Mouse (Mus musculus) thymus, postnatal 25 days (tissue): ENCODE measurements around the gene Olfr446.

ENCODE experiments used
- DNase-seq: peaks from one replicate; pipeline ENCODE4 v3.0.0; 2022

Olfr446 gene

DNA sequence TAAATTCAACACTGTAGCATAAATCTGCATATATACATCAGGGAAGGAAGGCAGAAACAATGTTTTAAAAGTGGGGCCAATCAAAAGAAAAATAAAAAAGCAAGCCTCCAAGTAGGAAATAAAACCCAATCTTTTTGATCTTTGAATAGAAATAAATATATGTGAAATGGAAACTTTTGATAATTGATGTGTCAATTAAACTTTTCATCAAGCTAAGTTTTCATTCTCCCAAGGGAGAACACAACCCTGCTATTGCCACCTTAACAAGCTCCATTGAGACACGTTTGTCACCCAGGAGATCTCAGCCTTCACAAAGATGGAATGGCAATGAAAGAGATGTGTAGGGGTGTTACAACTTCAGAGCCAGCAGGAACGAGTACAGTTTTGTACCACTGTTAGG, at the start of gene Olfr446:
TSS of gene Olfr446 (plus strand) at position 301 of the 400 bp plus-strand sequence.
- no peak for DNase-seq

DNA sequence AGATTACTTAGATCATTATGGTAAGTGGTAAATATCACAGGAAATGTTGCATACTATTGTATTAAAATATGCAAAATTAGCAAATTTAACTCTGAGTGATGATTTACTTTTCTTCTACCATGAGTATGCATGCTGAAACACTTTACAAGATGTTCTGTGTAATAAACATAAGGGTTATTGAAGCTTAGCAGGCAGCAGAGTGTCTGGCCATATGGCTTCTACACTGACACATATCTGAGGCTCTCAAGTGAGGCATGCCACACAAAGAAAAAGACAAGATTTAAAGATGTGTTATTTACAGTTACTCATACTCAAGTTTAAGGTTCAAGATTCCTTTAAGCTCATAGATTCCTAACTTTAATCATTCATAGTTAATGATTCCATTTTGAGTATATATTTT, 44.9 kb upstream of the Olfr446 start:
- no peak for DNase-seq

DNA sequence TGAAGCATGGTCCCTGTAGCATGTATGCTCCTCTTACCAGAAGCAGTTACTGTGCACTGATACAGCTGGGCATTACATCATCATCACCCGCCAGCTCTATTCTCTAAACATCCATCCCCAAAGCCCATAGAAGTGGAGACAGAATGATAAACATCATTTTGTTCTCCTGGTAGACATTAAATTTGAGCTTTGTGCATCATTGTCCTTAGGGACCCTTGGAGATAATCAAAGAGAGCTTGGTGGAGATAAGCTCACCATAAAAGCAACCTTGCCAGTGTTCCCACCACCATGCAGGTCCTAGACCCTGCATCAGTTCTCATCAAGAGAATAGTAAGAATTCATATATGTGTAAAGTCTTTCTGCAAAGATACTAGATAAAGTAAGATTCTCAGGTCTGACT, 31.0 kb upstream of the Olfr446 start, which contains the start of gene Olfr448:
TSS of gene Olfr448 (plus strand) at position 301 of the 400 bp plus-strand sequence.
- no peak for DNase-seq

DNA sequence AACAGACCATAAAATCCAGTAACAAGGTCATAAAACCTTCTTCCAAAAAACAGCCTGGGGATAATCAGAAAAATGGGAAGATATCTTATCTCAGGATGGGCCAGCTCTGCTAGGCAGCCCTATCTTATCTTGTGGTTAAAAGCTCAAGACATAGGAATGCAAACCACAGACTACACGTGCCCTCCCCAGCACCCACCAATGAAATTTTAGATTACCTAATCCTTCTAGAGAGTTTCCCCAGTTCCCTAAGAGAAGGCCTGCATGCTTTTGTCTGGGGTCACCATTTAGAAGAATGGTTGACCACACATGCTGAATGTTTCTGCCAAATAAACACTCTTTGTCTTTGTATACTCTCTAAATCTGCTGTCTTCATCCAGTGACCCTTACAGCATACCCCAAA, 20.8 kb upstream of the Olfr446 start:
- no peak for DNase-seq

DNA sequence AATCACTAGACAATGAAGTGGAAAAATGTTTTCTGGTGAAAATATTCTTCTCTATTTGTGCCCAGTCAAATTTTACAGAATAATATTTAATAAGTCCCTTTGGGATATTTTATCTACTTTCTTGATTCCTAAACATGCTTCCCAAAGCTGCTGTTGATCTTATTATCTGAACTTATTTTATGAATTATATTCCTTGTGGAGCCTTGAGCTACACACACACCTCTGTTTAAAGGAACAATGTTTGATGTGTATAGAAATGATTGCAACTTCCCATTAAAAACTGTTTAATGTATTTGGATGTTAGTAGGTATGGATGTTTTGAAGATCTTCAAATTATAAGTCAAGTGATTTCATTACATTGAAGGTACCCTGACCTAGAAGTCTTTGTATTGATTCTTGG, 12.6 kb upstream of the Olfr446 start, which contains the start of gene Olfr447:
TSS of gene Olfr447 (plus strand) at position 301 of the 400 bp plus-strand sequence.
- DNase-seq, result no peak

DNA sequence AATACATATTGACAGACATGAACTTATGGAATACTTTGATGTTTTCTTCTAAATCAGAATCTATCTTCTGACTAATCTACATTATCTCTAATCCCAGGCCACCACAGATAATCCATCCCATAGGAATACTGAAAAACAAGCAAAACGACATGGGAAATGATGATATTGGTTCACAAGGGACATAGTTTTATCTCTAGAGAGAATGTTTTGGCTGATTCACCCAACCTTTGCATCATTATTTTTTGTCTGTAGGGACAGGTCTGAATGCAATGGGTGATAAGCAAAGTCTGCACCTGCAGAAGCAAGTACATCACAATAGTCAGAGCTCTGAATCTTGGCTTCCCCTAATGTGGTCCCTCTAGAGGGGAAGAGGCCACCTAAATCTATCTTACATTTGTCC, 27.6 kb downstream of the Olfr446 start, which contains the start of gene Olfr444:
TSS of gene Olfr444 (plus strand) at position 301 of the 400 bp plus-strand sequence.
- no peak for DNase-seq

DNA sequence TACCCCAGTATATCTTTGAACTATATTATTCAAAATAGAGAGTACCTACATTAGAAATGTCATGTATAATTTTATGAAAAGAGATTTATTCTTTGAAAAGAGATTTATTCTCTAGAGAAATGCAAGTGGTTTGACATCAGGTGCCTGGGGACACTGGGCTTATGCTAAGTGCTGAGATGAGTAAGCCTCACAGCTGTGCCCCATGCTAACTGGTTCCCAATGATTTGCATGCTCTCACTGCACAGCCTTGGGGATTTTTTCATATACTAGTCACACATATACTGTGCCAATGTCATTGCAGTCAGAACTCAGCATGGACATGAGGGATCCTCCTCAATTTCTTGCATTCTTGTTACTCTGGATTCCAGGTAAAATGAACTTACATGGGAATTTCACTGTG, 59.2 kb downstream of the Olfr446 start:
- no peak for DNase-seq
